ENCODE assay signal across 10 mouse cellular contexts in genomic region chr19:32255429-32256185, GRCm38 (mm10).
DNase-seq lines count a peak whose midpoint lies in the region; ATAC-seq and TF ChIP-seq lines count a peak whose summit lies in the region.
"Had no signal": no experiment of that assay in that cellular context is flagged by ENCODE, and none has a peak within 500 bp of the region (broad histone marks: within the 10 kb centered on the region; RNA-seq: fewer than 3 reads in every experiment).

No protein-coding gene starts in this region.

- H3K36me3 ChIP-seq in forebrain, embryonic 12.5 days (replicated peaks), result no peaks in the 10 kb centered on the region
- H3K36me3 ChIP-seq in forebrain, embryonic 13.5 days (ENCODE audit: poor library complexity, severe bottlenecking), result no peaks in the 10 kb centered on the region
- no peaks in the 10 kb centered on the region for H3K36me3 ChIP-seq in lung, postnatal 0 days (ENCODE audit: insufficient read depth, low read length)
- no peaks in the 10 kb centered on the region for H3K36me3 ChIP-seq in embryonic facial prominence, embryonic 13.5 days
- no peaks in the 10 kb centered on the region for H3K36me3 ChIP-seq in midbrain, embryonic 15.5 days (replicated peaks)
- H3K36me3 ChIP-seq: heart, embryonic 13.5 days; lung, embryonic 15.5 days had no signal

- no peak for TF ChIP-seq EP300 in lung, postnatal 0 days (IDR thresholded peaks at IDR 0.05)

- no peak for DNase-seq in lung, postnatal 0 days (ENCODE audit: low spot score)
- no peak for DNase-seq in lung, postnatal 25 days (ENCODE audit: low spot score)
- no peak for DNase-seq in left cerebral cortex, adult 18-20 months (ENCODE audit: low spot score in 2 of 2)
- no peak for DNase-seq in right cerebral cortex, postnatal 10 days (ENCODE audit: low spot score in 2 of 2)

- H3K9me3 ChIP-seq in forebrain, embryonic 12.5 days, result no peaks in the 10 kb centered on the region
- H3K9me3 ChIP-seq in forebrain, embryonic 13.5 days (replicated peaks), result no peaks in the 10 kb centered on the region
- no peaks in the 10 kb centered on the region for H3K9me3 ChIP-seq in lung, postnatal 0 days (ENCODE audit: low read length)
- H3K9me3 ChIP-seq in embryonic facial prominence, embryonic 13.5 days, result no peaks in the 10 kb centered on the region
- H3K9me3 ChIP-seq in midbrain, embryonic 15.5 days, result no peaks in the 10 kb centered on the region
- H3K9me3 ChIP-seq: heart, embryonic 13.5 days; lung, embryonic 15.5 days had no signal

- H3K4me3 ChIP-seq in forebrain, embryonic 12.5 days (replicated peaks), result no peak overlapping the region
- no peak overlapping the region for H3K4me3 ChIP-seq in forebrain, embryonic 13.5 days
- H3K4me3 ChIP-seq in lung, postnatal 0 days (ENCODE audit: low read depth, low read length), result no peak overlapping the region
- H3K4me3 ChIP-seq in embryonic facial prominence, embryonic 13.5 days, result no peak overlapping the region
- no peak overlapping the region for H3K4me3 ChIP-seq in midbrain, embryonic 15.5 days
- H3K4me3 ChIP-seq: heart, embryonic 13.5 days; lung, embryonic 15.5 days had no signal

- H3K4me2 ChIP-seq in forebrain, embryonic 12.5 days, result no peak overlapping the region
- no peak overlapping the region for H3K4me2 ChIP-seq in forebrain, embryonic 13.5 days
- H3K4me2 ChIP-seq in lung, postnatal 0 days (replicated peaks; ENCODE audit: low read depth, low read length), result no peak overlapping the region
- no peak overlapping the region for H3K4me2 ChIP-seq in embryonic facial prominence, embryonic 13.5 days
- no peak overlapping the region for H3K4me2 ChIP-seq in midbrain, embryonic 15.5 days
- H3K4me2 ChIP-seq: heart, embryonic 13.5 days; lung, embryonic 15.5 days had no signal

- H3K27ac ChIP-seq in forebrain, embryonic 12.5 days, result 0 out of 2 replicates have a peak overlapping the region, but pooled peaks have one; percentile 25
- H3K27ac ChIP-seq in forebrain, embryonic 13.5 days, result no peak overlapping the region; the same call in 1 of the 2 replicates
- H3K27ac ChIP-seq in lung, postnatal 0 days (ENCODE audit: low read length), result peak overlapping the region; percentile 75
- peak overlapping the region; percentile 3; the same call in 1 of the 2 replicates for H3K27ac ChIP-seq in embryonic facial prominence, embryonic 13.5 days
- 0 out of 2 replicates have a peak overlapping the region, but pooled peaks have one; percentile 12 for H3K27ac ChIP-seq in midbrain, embryonic 15.5 days

- H3K27me3 ChIP-seq in forebrain, embryonic 12.5 days, result no peaks in the 10 kb centered on the region
- no peaks in the 10 kb centered on the region for H3K27me3 ChIP-seq in forebrain, embryonic 13.5 days
- no peaks in the 10 kb centered on the region for H3K27me3 ChIP-seq in lung, postnatal 0 days (replicated peaks; ENCODE audit: insufficient read depth, low read length)
- no peaks in the 10 kb centered on the region for H3K27me3 ChIP-seq in embryonic facial prominence, embryonic 13.5 days
- H3K27me3 ChIP-seq in midbrain, embryonic 15.5 days (replicated peaks), result no peaks in the 10 kb centered on the region
- H3K27me3 ChIP-seq: heart, embryonic 13.5 days; lung, embryonic 15.5 days had no signal

- 26% methylated on average over 6 of the region's 6 CpGs for WGBS in forebrain, embryonic 12.5 days
- 28% methylated on average over 6 of the region's 6 CpGs for WGBS in forebrain, embryonic 13.5 days
- WGBS in lung, postnatal 0 days, result 55% methylated on average over 6 of the region's 6 CpGs
- 39% methylated on average over 6 of the region's 6 CpGs for WGBS in embryonic facial prominence, embryonic 13.5 days
- 21% methylated on average over 6 of the region's 6 CpGs for WGBS in midbrain, embryonic 15.5 days

- peaks cover 18% of the 10 kb centered on the region for H3K4me1 ChIP-seq in forebrain, embryonic 12.5 days
- H3K4me1 ChIP-seq in forebrain, embryonic 13.5 days, result 0 out of 2 replicates have a peak, but pooled peaks cover 3% of the 10 kb centered on the region
- peaks cover 15% of the 10 kb centered on the region; the same call in 1 of the 2 replicates for H3K4me1 ChIP-seq in lung, postnatal 0 days (ENCODE audit: insufficient read depth, low read depth, low read length)
- H3K4me1 ChIP-seq in embryonic facial prominence, embryonic 13.5 days, result peaks cover 14% of the 10 kb centered on the region
- H3K4me1 ChIP-seq in midbrain, embryonic 15.5 days, result 0 out of 2 replicates have a peak, but pooled peaks cover 9% of the 10 kb centered on the region

- ATAC-seq in forebrain, embryonic 12.5 days (ENCODE audit: low FRiP score), result no peak
- ATAC-seq in forebrain, embryonic 13.5 days, result no peak
- ATAC-seq in lung, postnatal 0 days, result no peak
- no peak for ATAC-seq in embryonic facial prominence, embryonic 13.5 days (ENCODE audit: insufficient number of reproducible peaks, insufficient read depth, low FRiP score, low TSS enrichment, low read depth)
- ATAC-seq in midbrain, embryonic 15.5 days (replicated peaks), result no peak

- no peak for TF ChIP-seq CTCF in lung, postnatal 0 days (IDR thresholded peaks at IDR 0.05)

- no peak overlapping the region for H3K9ac ChIP-seq in forebrain, embryonic 12.5 days
- H3K9ac ChIP-seq in forebrain, embryonic 13.5 days, result no peak overlapping the region
- no peak overlapping the region for H3K9ac ChIP-seq in lung, postnatal 0 days (replicated peaks; ENCODE audit: low read depth)
- no peak overlapping the region for H3K9ac ChIP-seq in embryonic facial prominence, embryonic 13.5 days
- H3K9ac ChIP-seq in midbrain, embryonic 15.5 days, result no peak overlapping the region
- H3K9ac ChIP-seq: heart, embryonic 13.5 days; lung, embryonic 15.5 days had no signal
